Mouse (Mus musculus): ENCODE measurements around the gene Fgd5. TPM values are rescaled to one million over a fixed set of nuclear protein-coding genes. Genes with fewer than 3 reads are reported as not detected.
"Not testable (repeated sequence)": the region's sequence is repeated elsewhere in the genome, so short reads cannot be mapped to it uniquely, and the experiment has no call there.

Gene Fgd5
- total RNA-seq (2017): 0.55 and 2.6 TPM in 2 replicates

GRCm38 (mm10) chr6:91978371-91979300, at the start of gene Fgd5:
Gene Fgd5, plus strand, starts transcription at chr6:91978878.
- no peak for ATAC-seq (replicated peaks; ENCODE audit: low read depth, poor library complexity, severe bottlenecking)

- ATAC-seq (replicated peaks; ENCODE audit: low read depth, poor library complexity, severe bottlenecking): no peak
These were observed 47.4 kb upstream of the Fgd5 start for GRCm38 (mm10) chr6:91931231-91931630.

GRCm38 (mm10) chr6:91938491-91938890, 40.2 kb upstream of the Fgd5 start:
- no peak for ATAC-seq (replicated peaks; ENCODE audit: low read depth, poor library complexity, severe bottlenecking)

- ATAC-seq (replicated peaks; ENCODE audit: low read depth, poor library complexity, severe bottlenecking): no peak
These were observed 30.3 kb upstream of the Fgd5 start for GRCm38 (mm10) chr6:91948426-91948825.

GRCm38 (mm10) chr6:91958015-91958414, 20.7 kb upstream of the Fgd5 start:
- ATAC-seq (replicated peaks; ENCODE audit: low read depth, poor library complexity, severe bottlenecking): not testable (repeated sequence)

- no peak for ATAC-seq (replicated peaks; ENCODE audit: low read depth, poor library complexity, severe bottlenecking)
These were observed 18.5 kb upstream of the Fgd5 start for GRCm38 (mm10) chr6:91960028-91960811.

GRCm38 (mm10) chr6:91963429-91963828, 15.2 kb upstream of the Fgd5 start:
- no peak for ATAC-seq (replicated peaks; ENCODE audit: low read depth, poor library complexity, severe bottlenecking)

GRCm38 (mm10) chr6:91965060-91965459, 13.6 kb upstream of the Fgd5 start:
- ATAC-seq (replicated peaks; ENCODE audit: low read depth, poor library complexity, severe bottlenecking): no peak

GRCm38 (mm10) chr6:91966006-91966405, 12.7 kb upstream of the Fgd5 start:
- ATAC-seq (replicated peaks; ENCODE audit: low read depth, poor library complexity, severe bottlenecking): no peak

GRCm38 (mm10) chr6:91972201-91972646, 6.5 kb upstream of the Fgd5 start:
- peak; percentile 77 for ATAC-seq (replicated peaks; ENCODE audit: low read depth, poor library complexity, severe bottlenecking)

- ATAC-seq (replicated peaks; ENCODE audit: low read depth, poor library complexity, severe bottlenecking): no peak
These were observed 4.7 kb upstream of the Fgd5 start for GRCm38 (mm10) chr6:91973972-91974371.

GRCm38 (mm10) chr6:91979301-91979996, 771 bp downstream of the Fgd5 start:
- peak; percentile 64 for ATAC-seq (replicated peaks; ENCODE audit: low read depth, poor library complexity, severe bottlenecking)

GRCm38 (mm10) chr6:91980011-91980410, 1.3 kb downstream of the Fgd5 start:
- ATAC-seq (replicated peaks; ENCODE audit: low read depth, poor library complexity, severe bottlenecking): no peak

- ATAC-seq (replicated peaks; ENCODE audit: low read depth, poor library complexity, severe bottlenecking): no peak
These were observed 11.4 kb downstream of the Fgd5 start for GRCm38 (mm10) chr6:91990101-91990500.

GRCm38 (mm10) chr6:91992823-91993222, 14.1 kb downstream of the Fgd5 start:
- ATAC-seq (replicated peaks; ENCODE audit: low read depth, poor library complexity, severe bottlenecking): no peak

GRCm38 (mm10) chr6:91993795-91994505, 15.3 kb downstream of the Fgd5 start:
- ATAC-seq (replicated peaks; ENCODE audit: low read depth, poor library complexity, severe bottlenecking): no peak; the same call in 1 of the 2 replicates

- ATAC-seq (replicated peaks; ENCODE audit: low read depth, poor library complexity, severe bottlenecking): no peak
These were observed 17.4 kb downstream of the Fgd5 start for GRCm38 (mm10) chr6:91996072-91996471.

- no peak for ATAC-seq (replicated peaks; ENCODE audit: low read depth, poor library complexity, severe bottlenecking)
These were observed 24.0 kb downstream of the Fgd5 start for GRCm38 (mm10) chr6:92002558-92003285.

GRCm38 (mm10) chr6:92003646-92004045, 25.0 kb downstream of the Fgd5 start:
- ATAC-seq (replicated peaks; ENCODE audit: low read depth, poor library complexity, severe bottlenecking): no peak
